Mouse (Mus musculus): ENCODE data around the gene Slc25a48.

GRCm38 (mm10) chr13:56412286-56412873, 25.8 kb upstream of the Slc25a48 start:
- TF ChIP-seq POLR2A (IDR thresholded peaks at IDR 0.05; ENCODE audit: low read depth, low read length) = no peak
- no peak for TF ChIP-seq CTCF (IDR thresholded peaks at IDR 0.05; ENCODE audit: borderline replicate concordance, insufficient read depth, low read length)

Measured in embryonic fibroblast, embryonic 13.5 days (primary cell).